Mouse (Mus musculus) forebrain, embryonic 16.5 days (tissue): ENCODE results near the gene Ezh1. TPM values are rescaled to one million over a fixed set of nuclear protein-coding genes. Genes with fewer than 3 reads are reported as not detected.
A peak's percentile ranks its signal among the peaks of the same experiment; 100 is the strongest.

Experiments used
- ATAC-seq: fragments of 200-750 bp; cut with Nextera tagmentation; 2 replicates; pipeline ENCODE4 v1.8.0; 2017; ENCODE audit warnings: mild to moderate bottlenecking, moderate library complexity
- H3K27ac ChIP-seq: fragments of 300-500 bp; sonication (generic); 2 replicates; pipeline ENCODE4 v1.5.1; 2014; ENCODE audit warnings: low read length, control low read depth
- H3K27me3 ChIP-seq: fragments of 300-500 bp; sonication (generic); replicated peaks from 2 replicates; pipeline ENCODE4 v1.6.1; 2014; ENCODE audit warnings: low read length; ENCODE audit not compliant: control insufficient read depth, insufficient read depth
- H3K36me3 ChIP-seq: fragments of 300-500 bp; sonication (generic); 2 replicates; pipeline ENCODE4 v1.6.1; 2014; ENCODE audit not compliant: control insufficient read depth, insufficient read depth
- H3K4me1 ChIP-seq: fragments of 300-500 bp; sonication (generic); replicated peaks from 2 replicates; pipeline ENCODE4 v1.6.1; 2014; ENCODE audit warnings: low read length; ENCODE audit not compliant: control insufficient read depth, insufficient read depth
- H3K4me2 ChIP-seq: fragments of 300-500 bp; sonication (generic); 2 replicates; pipeline ENCODE4 v1.6.1; 2014; ENCODE audit warnings: mild to moderate bottlenecking, low read length, control low read depth
- H3K4me3 ChIP-seq: fragments of 300-500 bp; sonication (generic); replicated peaks from 2 replicates; pipeline ENCODE4 v1.5.1; 2014; ENCODE audit warnings: mild to moderate bottlenecking, low read length, control low read depth
- H3K9ac ChIP-seq: fragments of 300-500 bp; sonication (generic); replicated peaks from 2 replicates; pipeline ENCODE4 v1.6.1; 2014; ENCODE audit warnings: low read depth, low read length, control low read depth
- H3K9me3 ChIP-seq: fragments of 300-500 bp; sonication (generic); 2 replicates; pipeline ENCODE4 v1.6.1; 2016; ENCODE audit warnings: low read length; ENCODE audit not compliant: control insufficient read depth
- WGBS: fragments of 180-500 bp; shearing (Covaris S2); extraction: QIAGEN DNeasy Blood & Tissue Kit; methylation state at CpG from one replicate; pipeline ENCODE4 v1.1.7; 2014; 5-methylcytosine and 5-hydroxymethylcytosine counted together
- polyA plus RNA-seq: library from polyadenylated mRNA; unstranded; fragments of >200 nt; fragmentation: Nextera tagmentation; extraction: Ambion mirVana; gene quantifications from 2 replicates; pipeline ENCODE4 v1.2.1, GENCODE M21; 2015

The Ezh1 gene
- polyA plus RNA-seq, 1 experiment from 2014 or later: 27.0 TPM

GRCm38 (mm10) chr11:101260826-101261380 lies 34.6 kb upstream of the Ezh1 start:
- peaks cover 36% of the 10 kb centered on the region for H3K27me3 ChIP-seq
- no peak for ATAC-seq
- peak overlapping the region; percentile 64 for H3K9ac ChIP-seq
- WGBS: under 1% methylated on average over 30 of the region's 30 CpGs
- peaks cover 25% of the 10 kb centered on the region for H3K4me1 ChIP-seq
- H3K27ac ChIP-seq: no peak overlapping the region
- H3K9me3 ChIP-seq: no peaks in the 10 kb centered on the region
- no peaks in the 10 kb centered on the region for H3K36me3 ChIP-seq
- peak overlapping the region; percentile 47 for H3K4me3 ChIP-seq
- peak overlapping the region; percentile 81 for H3K4me2 ChIP-seq

GRCm38 (mm10) chr11:101259948-101260825 lies 33.9 kb upstream of the Ezh1 start, which contains the start of gene Wnk4:
TSS of gene Wnk4 (plus strand) at chr11:101260567.
- Histone ChIP-seq H3K4me2 (peak within 1 kb of the TSS; percentile 81), H3K9me3 (no peaks in the 10 kb centered on the region), H3K27me3 (peaks cover 34% of the 10 kb centered on the region), H3K27ac (no peak within 1 kb of the TSS), H3K36me3 (no peaks in the 10 kb centered on the region), H3K4me1 (peaks cover 22% of the 10 kb centered on the region), H3K9ac (peak within 1 kb of the TSS; percentile 64), H3K4me3 (peak within 1 kb of the TSS; percentile 47)
- 0% methylated on average over 43 of the region's 43 CpGs for WGBS
- ATAC-seq: peak; percentile 75

- Histone ChIP-seq H3K4me3 (no peak overlapping the region), H3K27ac (no peak overlapping the region), H3K27me3 (peaks cover 27% of the 10 kb centered on the region), H3K9ac (no peak overlapping the region), H3K4me1 (peaks cover 22% of the 10 kb centered on the region), H3K36me3 (no peaks in the 10 kb centered on the region), H3K4me2 (no peak overlapping the region), H3K9me3 (no peaks in the 10 kb centered on the region)
- ATAC-seq: no peak
- 50% methylated on average over 6 of the region's 6 CpGs for WGBS
Observed at GRCm38 (mm10) chr11:101259261-101259712, 33.0 kb upstream of the Ezh1 start.

GRCm38 (mm10) chr11:101255826-101256775 lies 29.8 kb upstream of the Ezh1 start:
- 89% methylated on average over 13 of the region's 13 CpGs for WGBS
- H3K9me3 ChIP-seq: no peaks in the 10 kb centered on the region
- H3K36me3 ChIP-seq: no peaks in the 10 kb centered on the region
- H3K4me2 ChIP-seq: no peak overlapping the region
- ATAC-seq: no peak
- H3K4me1 ChIP-seq: peaks cover 29% of the 10 kb centered on the region
- H3K27me3 ChIP-seq: 0 out of 2 replicates have a peak, but pooled peaks cover 2% of the 10 kb centered on the region
- no peak overlapping the region for H3K4me3 ChIP-seq
- no peak overlapping the region for H3K27ac ChIP-seq
- no peak overlapping the region for H3K9ac ChIP-seq

- H3K27ac ChIP-seq: peak within 1 kb of the TSS; percentile 85
- peak within 1 kb of the TSS; percentile 85 for H3K4me3 ChIP-seq
- peak within 1 kb of the TSS; percentile 92 for H3K9ac ChIP-seq
- H3K27me3 ChIP-seq: no peaks in the 10 kb centered on the region
- no peaks in the 10 kb centered on the region for H3K9me3 ChIP-seq
- H3K4me1 ChIP-seq: peaks cover 14% of the 10 kb centered on the region
- H3K36me3 ChIP-seq: no peaks in the 10 kb centered on the region
- WGBS: under 1% methylated on average over 36 of the region's 40 CpGs
- ATAC-seq: peak; percentile 93
- H3K4me2 ChIP-seq: peak within 1 kb of the TSS; percentile 91
Observed at GRCm38 (mm10) chr11:101253613-101254389, 27.5 kb upstream of the Ezh1 start, which contains the start of gene Vps25. TSS of gene Vps25 (plus strand) at chr11:101253707.

- Histone ChIP-seq H3K4me3 (peak overlapping the region; percentile 85), H3K36me3 (no peaks in the 10 kb centered on the region), H3K27me3 (no peaks in the 10 kb centered on the region), H3K4me1 (peaks cover 14% of the 10 kb centered on the region), H3K27ac (no peak overlapping the region), H3K9me3 (no peaks in the 10 kb centered on the region), H3K4me2 (peak overlapping the region; percentile 91), H3K9ac (peak overlapping the region; percentile 92)
- WGBS: 20% methylated on average over 7 of the region's 7 CpGs
- no peak for ATAC-seq
Observed at GRCm38 (mm10) chr11:101252941-101253340, 26.7 kb upstream of the Ezh1 start.

GRCm38 (mm10) chr11:101251031-101251430 lies 24.8 kb upstream of the Ezh1 start:
- 73% methylated on average over 2 of the region's 2 CpGs for WGBS
- Histone ChIP-seq H3K27ac (no peak overlapping the region), H3K27me3 (peaks cover 14% of the 10 kb centered on the region), H3K4me1 (peaks cover 17% of the 10 kb centered on the region), H3K4me3 (no peak overlapping the region), H3K36me3 (no peaks in the 10 kb centered on the region), H3K9me3 (no peaks in the 10 kb centered on the region), H3K4me2 (no peak overlapping the region), H3K9ac (no peak overlapping the region)
- no peak for ATAC-seq

GRCm38 (mm10) chr11:101248258-101248994 lies 22.2 kb upstream of the Ezh1 start:
- Histone ChIP-seq H3K4me3 (no peak overlapping the region), H3K9me3 (no peaks in the 10 kb centered on the region), H3K9ac (no peak overlapping the region), H3K4me1 (peaks cover 12% of the 10 kb centered on the region), H3K27ac (no peak overlapping the region), H3K27me3 (peaks cover 24% of the 10 kb centered on the region), H3K4me2 (no peak overlapping the region), H3K36me3 (no peaks in the 10 kb centered on the region)
- no peak for ATAC-seq
- WGBS: 37% methylated on average over 14 of the region's 14 CpGs
